Mouse (Mus musculus) cerebellum, adult 2 months (tissue): ENCODE measurements around the gene Gm8300.
"Not testable (repeated sequence)": the region's sequence is repeated elsewhere in the genome, so short reads cannot be mapped to it uniquely, and the experiment has no call there.

ENCODE experiments used
- CTCF ChIP-seq: fragments of 200-500 bp; IDR thresholded peaks from 2 replicates; pipeline ENCODE4 v1.5.1; 2011; ENCODE audit warnings: low read depth, mild to moderate bottlenecking, control low read depth, low read length, moderate library complexity, borderline replicate concordance; ENCODE audit not compliant: insufficient read depth
- POLR2A ChIP-seq: fragments of 200-500 bp; IDR thresholded peaks from 2 replicates; pipeline ENCODE4 v1.6.1; 2011; ENCODE audit warnings: low read length, control low read depth, borderline replicate concordance; ENCODE audit not compliant: insufficient read depth

DNA sequence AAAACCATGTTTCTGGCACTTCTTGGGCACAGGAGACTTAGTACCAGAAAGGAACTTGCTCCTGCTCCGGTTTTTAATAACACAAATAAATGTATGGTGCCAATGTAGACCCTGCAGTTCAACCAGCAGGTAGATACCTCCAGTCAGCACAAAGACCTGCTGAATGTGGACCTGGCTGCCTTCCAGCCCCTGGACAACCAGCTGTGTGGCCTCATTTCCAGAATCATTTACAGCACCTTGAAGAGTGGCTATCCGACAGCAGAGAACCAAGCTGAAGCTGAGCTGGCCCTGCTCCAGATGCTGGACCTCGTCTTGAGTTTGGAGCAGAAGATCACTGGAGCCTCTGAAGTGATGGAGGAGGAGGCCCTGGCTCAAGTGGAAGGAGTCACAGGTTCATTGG is 5.5 kb downstream of the Gm8300 start:
- TF ChIP-seq POLR2A, CTCF: not testable (repeated sequence)
